8 mouse cellular contexts compared by ENCODE assay signal in the genomic region with DNA sequence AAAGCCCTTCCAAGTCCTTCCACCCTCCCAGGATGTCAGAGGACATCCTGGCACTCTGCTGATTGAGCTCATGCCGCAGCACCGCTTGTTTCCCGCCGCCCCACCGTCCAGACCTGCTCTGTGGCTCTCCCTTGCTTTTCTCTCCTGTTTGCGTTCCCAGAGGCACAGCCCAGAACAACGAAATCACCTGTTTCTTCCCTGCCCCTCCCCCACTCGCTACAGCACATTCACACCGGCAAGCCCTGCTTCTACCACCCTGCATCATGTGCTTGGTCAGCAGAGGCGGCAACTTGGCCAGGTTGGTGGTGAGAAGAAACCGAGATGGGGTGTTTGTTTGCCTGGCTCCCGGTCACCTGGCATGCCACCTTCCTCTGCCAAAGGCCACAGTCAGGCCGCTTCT. TPM values are rescaled to one million over a fixed set of nuclear protein-coding genes. Genes with fewer than 3 reads are reported as not detected.
DNase-seq lines count a peak whose midpoint lies in the region; ATAC-seq and TF ChIP-seq lines count a peak whose summit lies in the region.
"Had no signal": no experiment of that assay in that cellular context is flagged by ENCODE, and none has a peak within 500 bp of the region (broad histone marks: within the 10 kb centered on the region; RNA-seq: fewer than 3 reads in every experiment).

No protein-coding gene starts in this region.

- no peaks in the 10 kb centered on the region for H3K36me3 ChIP-seq in hindbrain, embryonic 10.5 days
- no peaks in the 10 kb centered on the region for H3K36me3 ChIP-seq in hindbrain, embryonic 14.5 days (replicated peaks; ENCODE audit: control insufficient read depth, insufficient read depth)
- H3K36me3 ChIP-seq in embryonic facial prominence, embryonic 13.5 days: no peaks in the 10 kb centered on the region
- no peaks in the 10 kb centered on the region for H3K36me3 ChIP-seq in kidney, embryonic 16.5 days (ENCODE audit: insufficient read depth, low read length)
- no peaks in the 10 kb centered on the region for H3K36me3 ChIP-seq in small intestine, adult 2 months (ENCODE audit: control insufficient read depth, insufficient read depth, low read length)

- H3K4me2 ChIP-seq in hindbrain, embryonic 14.5 days (replicated peaks): no peak overlapping the region
- no peak overlapping the region for H3K4me2 ChIP-seq in embryonic facial prominence, embryonic 13.5 days
- no peak overlapping the region; the same call in 1 of the 2 replicates for H3K4me2 ChIP-seq in kidney, embryonic 16.5 days (replicated peaks; ENCODE audit: low read depth, low read length)

- TF ChIP-seq CTCF in small intestine, adult 2 months (IDR thresholded peaks at IDR 0.05; ENCODE audit: extremely low read depth, insufficient read length, insufficient replicate concordance, low read depth, low read length): no peak

- 0 out of 2 replicates have a peak overlapping the region, but pooled peaks have one; percentile 46 for H3K27ac ChIP-seq in hindbrain, embryonic 10.5 days
- H3K27ac ChIP-seq in hindbrain, embryonic 14.5 days: no peak overlapping the region
- no peak overlapping the region for H3K27ac ChIP-seq in embryonic facial prominence, embryonic 13.5 days
- H3K27ac ChIP-seq in kidney, embryonic 16.5 days (ENCODE audit: low read length): no peak overlapping the region
- H3K27ac ChIP-seq in small intestine, adult 2 months (ENCODE audit: insufficient read depth, low read depth, low read length): peak overlapping the region; percentile 18; the same call in 1 of the 2 replicates

- no peak overlapping the region for H3K9ac ChIP-seq in hindbrain, embryonic 14.5 days
- 0 out of 2 replicates have a peak overlapping the region, but pooled peaks have one; percentile 40 for H3K9ac ChIP-seq in embryonic facial prominence, embryonic 13.5 days
- H3K9ac ChIP-seq in kidney, embryonic 16.5 days (replicated peaks; ENCODE audit: low read length): 0 out of 2 replicates have a peak overlapping the region, but pooled peaks have one; percentile 14

- WGBS in hindbrain, embryonic 10.5 days: 32% methylated on average over 13 of the region's 13 CpGs
- WGBS in hindbrain, embryonic 14.5 days: 38% methylated on average over 13 of the region's 13 CpGs
- 28% methylated on average over 13 of the region's 13 CpGs for WGBS in embryonic facial prominence, embryonic 13.5 days
- 33% methylated on average over 13 of the region's 13 CpGs for WGBS in kidney, embryonic 16.5 days
- 19% methylated on average over 13 of the region's 13 CpGs for whole genome bisulfite sequencing in small intestine, adult 2 months

- no peaks in the 10 kb centered on the region for H3K27me3 ChIP-seq in hindbrain, embryonic 10.5 days (ENCODE audit: insufficient read depth, poor library complexity, severe bottlenecking)
- no peaks in the 10 kb centered on the region for H3K27me3 ChIP-seq in hindbrain, embryonic 14.5 days (ENCODE audit: control insufficient read depth, insufficient read depth, low read length)
- no peaks in the 10 kb centered on the region for H3K27me3 ChIP-seq in embryonic facial prominence, embryonic 13.5 days
- no peaks in the 10 kb centered on the region for H3K27me3 ChIP-seq in kidney, embryonic 16.5 days (ENCODE audit: insufficient read depth, low read length)
- H3K27me3 ChIP-seq in small intestine, adult 2 months (ENCODE audit: control insufficient read depth, insufficient read depth, low read length): no peaks in the 10 kb centered on the region

- H3K4me1 ChIP-seq in hindbrain, embryonic 10.5 days (replicated peaks): peaks cover 7% of the 10 kb centered on the region
- H3K4me1 ChIP-seq in hindbrain, embryonic 14.5 days (replicated peaks; ENCODE audit: control insufficient read depth, insufficient read depth, low read length): 0 out of 2 replicates have a peak, but pooled peaks cover 3% of the 10 kb centered on the region
- H3K4me1 ChIP-seq in embryonic facial prominence, embryonic 13.5 days: no peaks in the 10 kb centered on the region
- peaks cover 4% of the 10 kb centered on the region; the same call in 1 of the 2 replicates for H3K4me1 ChIP-seq in kidney, embryonic 16.5 days (ENCODE audit: insufficient read depth, low read length)
- peaks cover 17% of the 10 kb centered on the region for H3K4me1 ChIP-seq in small intestine, adult 2 months (ENCODE audit: control insufficient read depth, insufficient read depth, insufficient read length, low read length)

- no peak overlapping the region for H3K4me3 ChIP-seq in hindbrain, embryonic 10.5 days
- H3K4me3 ChIP-seq in hindbrain, embryonic 14.5 days (replicated peaks; ENCODE audit: low read length): no peak overlapping the region
- no peak overlapping the region for H3K4me3 ChIP-seq in embryonic facial prominence, embryonic 13.5 days
- no peak overlapping the region for H3K4me3 ChIP-seq in kidney, embryonic 16.5 days (ENCODE audit: low read length)
- H3K4me3 ChIP-seq in small intestine, adult 2 months (ENCODE audit: low read depth, low read length): peak overlapping the region; percentile 33; the same call in 1 of the 2 replicates
- H3K4me3 ChIP-seq: myocyte had no signal

- no peak for TF ChIP-seq POLR2A in small intestine, adult 2 months (IDR thresholded peaks at IDR 0.05; ENCODE audit: low read depth, low read length)

- H3K9me3 ChIP-seq in hindbrain, embryonic 10.5 days: peaks cover 4% of the 10 kb centered on the region; the same call in 1 of the 2 replicates
- no peaks in the 10 kb centered on the region for H3K9me3 ChIP-seq in hindbrain, embryonic 14.5 days (ENCODE audit: control insufficient read depth, low read length)
- no peaks in the 10 kb centered on the region for H3K9me3 ChIP-seq in embryonic facial prominence, embryonic 13.5 days
- peaks cover 4% of the 10 kb centered on the region; the same call in 1 of the 2 replicates for H3K9me3 ChIP-seq in kidney, embryonic 16.5 days (ENCODE audit: low read length)

- ATAC-seq in hindbrain, embryonic 14.5 days (ENCODE audit: low FRiP score): no peak
- no peak for ATAC-seq in embryonic facial prominence, embryonic 13.5 days (ENCODE audit: insufficient number of reproducible peaks, insufficient read depth, low FRiP score, low TSS enrichment, low read depth)
- peak; percentile 49 for ATAC-seq in kidney, embryonic 16.5 days (ENCODE audit: low FRiP score, low TSS enrichment)

- no peak for DNase-seq in hindbrain, embryonic 10.5 days (ENCODE audit: low spot score)
- DNase-seq in hindbrain, embryonic 14.5 days (ENCODE audit: low spot score): no peak
- DNase-seq in right cerebral cortex, postnatal 14 days: no peak
- DNase-seq in right cerebral cortex, adult 2 months (ENCODE audit: low spot score in 2 of 2): no peak

RNA-seq across cellular contexts. Expression of gene Nfyb, which starts 13.9 kb away (rescaled TPM):
- polyA plus RNA-seq in hindbrain, embryonic 10.5 days (2016; fragmentation: Nextera tagmentation; extraction: Ambion mirVana): 42.5 and 56.2 TPM in 2 replicates
- polyA plus RNA-seq in hindbrain, embryonic 14.5 days (2014; fragmentation: Nextera tagmentation; extraction: Ambion mirVana): 36.4 and 43.5 TPM in 2 replicates
- 57.3 and 65.6 TPM in 2 replicates for polyA plus RNA-seq in embryonic facial prominence, embryonic 13.5 days (2015; fragmentation: Nextera tagmentation; extraction: Ambion mirVana)
- polyA plus RNA-seq in kidney, embryonic 16.5 days (2015; fragmentation: Nextera tagmentation; extraction: Ambion mirVana): 47.1 and 48.3 TPM in 2 replicates
- 1.2 and 5.2 TPM in 2 replicates for polyA plus RNA-seq in small intestine, adult 2 months (2012; rRNA removed)

RNA-seq across cellular contexts. Expression of gene Txnrd1, which starts 55.9 kb away (rescaled TPM):
- 164 and 172 TPM in 2 replicates for polyA plus RNA-seq in hindbrain, embryonic 10.5 days (2016; fragmentation: Nextera tagmentation; extraction: Ambion mirVana)
- 124 and 126 TPM in 2 replicates for polyA plus RNA-seq in hindbrain, embryonic 14.5 days (2014; fragmentation: Nextera tagmentation; extraction: Ambion mirVana)
- polyA plus RNA-seq in embryonic facial prominence, embryonic 13.5 days (2015; fragmentation: Nextera tagmentation; extraction: Ambion mirVana): 99.4 and 99.8 TPM in 2 replicates
- 112 and 113 TPM in 2 replicates for polyA plus RNA-seq in kidney, embryonic 16.5 days (2015; fragmentation: Nextera tagmentation; extraction: Ambion mirVana)
- polyA plus RNA-seq in small intestine, adult 2 months (2012; rRNA removed): 58.6 and 69.4 TPM in 2 replicates

Comparison
In these comparisons a context has a peak if more than half of its experiments do, and no peak if none do; other contexts are left out.
1. H3K27ac ChIP-seq: peak in hindbrain, embryonic 10.5 days (single experiment) and small intestine, adult 2 months (single experiment); none in hindbrain, embryonic 14.5 days (single experiment), embryonic facial prominence, embryonic 13.5 days (single experiment) and kidney, embryonic 16.5 days (single experiment).